Mouse (Mus musculus) liver, adult 2 months (tissue): ENCODE measurements at regions not wholly inside any gene's neighbourhood (a gene's known extent, or its start where the extent isn't known, plus 50 kb on each side); places are given as distances from the start of the nearest gene placed in this dataset.

Experiments
- CTCF ChIP-seq: fragments of 200-500 bp; IDR thresholded peaks from 2 replicates; pipeline ENCODE4 v1.5.1; 2011; ENCODE audit warnings: low read depth, low read length, control low read depth
- POLR2A ChIP-seq: fragments of 200-500 bp; IDR thresholded peaks from 2 replicates; pipeline ENCODE4 v1.6.1; 2011; ENCODE audit warnings: low read length, control low read depth; ENCODE audit not compliant: insufficient read depth; ENCODE audit errors: extremely low read depth

GRCm38 (mm10) chr12:113428901-113429300 is 60.4 kb upstream of the Adam6b start:
- no peak for TF ChIP-seq POLR2A
- TF ChIP-seq CTCF: no peak
